Mouse (Mus musculus) testis, adult 2 months (tissue): ENCODE measurements around the gene Gm19426.

Experiments used
- CTCF ChIP-seq: fragments of 200-500 bp; IDR thresholded peaks from 2 replicates; pipeline ENCODE4 v1.5.1; 2012; ENCODE audit warnings: low read depth, mild to moderate bottlenecking, inconsistent platforms, low read length, moderate library complexity; ENCODE audit not compliant: control insufficient read depth, insufficient read depth, insufficient replicate concordance
- POLR2A ChIP-seq: fragments of 200-500 bp; IDR thresholded peaks from 2 replicates; pipeline ENCODE4 v1.6.1; 2012; ENCODE audit warnings: low read depth, mild to moderate bottlenecking, inconsistent platforms, low read length, moderate library complexity; ENCODE audit not compliant: control insufficient read depth

DNA sequence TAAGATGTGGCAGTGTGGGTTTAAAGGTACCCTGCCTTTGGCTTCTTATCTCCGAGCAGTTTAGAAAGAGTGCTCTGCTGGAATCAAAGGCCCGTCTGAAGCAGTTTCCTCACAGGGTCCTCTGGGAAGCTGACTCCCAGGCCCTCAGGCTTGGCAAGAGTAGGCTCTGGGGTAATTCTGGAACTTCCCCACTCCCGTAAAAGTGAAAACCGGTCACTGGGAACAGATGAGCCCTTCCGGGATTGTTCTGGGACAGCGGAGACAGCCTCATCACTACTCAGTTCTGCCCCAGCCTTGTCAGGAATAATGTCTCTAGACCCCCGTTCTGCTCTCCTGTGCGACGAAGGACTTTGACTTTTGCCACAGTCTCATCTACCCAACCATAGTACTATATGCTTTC is 47.0 kb upstream of the Gm19426 start:
- no peak for TF ChIP-seq CTCF
- TF ChIP-seq POLR2A, result no peak
